27 mouse cellular contexts compared by ENCODE assay signal in genomic region chr9:34244576-34244975, GRCm38 (mm10).
DNase-seq lines count a peak whose midpoint lies in the region; ATAC-seq and TF ChIP-seq lines count a peak whose summit lies in the region.
"Had no signal": no experiment of that assay in that cellular context is flagged by ENCODE, and none has a peak within 500 bp of the region (broad histone marks: within the 10 kb centered on the region; RNA-seq: fewer than 3 reads in every experiment).

No protein-coding gene starts in this region.

- H3K9me3 ChIP-seq in midbrain, postnatal 0 days (ENCODE audit: low read length), result no peaks in the 10 kb centered on the region
- H3K9me3 ChIP-seq in midbrain, embryonic 14.5 days (ENCODE audit: control insufficient read depth, low read length), result no peaks in the 10 kb centered on the region
- H3K9me3 ChIP-seq in forebrain, embryonic 11.5 days (ENCODE audit: control insufficient read depth, low read length), result no peaks in the 10 kb centered on the region
- H3K9me3 ChIP-seq in midbrain, embryonic 16.5 days (replicated peaks; ENCODE audit: control insufficient read depth, low read length, poor library complexity, severe bottlenecking), result no peaks in the 10 kb centered on the region
- H3K9me3 ChIP-seq: embryonic facial prominence, embryonic 12.5 days; forebrain, embryonic 15.5 days; heart, embryonic 10.5 days; hindbrain, embryonic 12.5 days; intestine, embryonic 15.5 days; limb, embryonic 12.5 days; liver, embryonic 12.5 days; midbrain, embryonic 12.5 days had no signal

- WGBS in midbrain, postnatal 0 days, result 68% methylated on average over 5 of the region's 5 CpGs
- 73% methylated on average over 5 of the region's 5 CpGs for WGBS in midbrain, embryonic 14.5 days
- WGBS in forebrain, embryonic 11.5 days, result 88% methylated on average over 5 of the region's 5 CpGs
- 81% methylated on average over 5 of the region's 5 CpGs for WGBS in midbrain, embryonic 16.5 days

- no peaks in the 10 kb centered on the region for H3K27me3 ChIP-seq in midbrain, postnatal 0 days (ENCODE audit: insufficient read depth, low read length)
- H3K27me3 ChIP-seq in midbrain, embryonic 14.5 days (ENCODE audit: control insufficient read depth, insufficient read depth, low read length), result no peaks in the 10 kb centered on the region
- H3K27me3 ChIP-seq in forebrain, embryonic 11.5 days (ENCODE audit: control insufficient read depth, insufficient read depth, low read length), result no peaks in the 10 kb centered on the region
- H3K27me3 ChIP-seq in midbrain, embryonic 16.5 days (ENCODE audit: control insufficient read depth, insufficient read depth, low read depth, low read length), result no peaks in the 10 kb centered on the region
- H3K27me3 ChIP-seq: embryonic facial prominence, embryonic 12.5 days; forebrain, embryonic 15.5 days; hindbrain, embryonic 12.5 days; intestine, embryonic 15.5 days; limb, embryonic 12.5 days; liver, embryonic 12.5 days; midbrain, embryonic 12.5 days; Patski had no signal

- ATAC-seq in midbrain, postnatal 0 days (ENCODE audit: low FRiP score), result no peak
- no peak for ATAC-seq in midbrain, embryonic 14.5 days (ENCODE audit: low FRiP score, low TSS enrichment)
- no peak for ATAC-seq in forebrain, embryonic 11.5 days (replicated peaks; ENCODE audit: low FRiP score)
- no peak for ATAC-seq in midbrain, embryonic 16.5 days
- ATAC-seq: forebrain, embryonic 15.5 days; intestine, embryonic 15.5 days; liver, embryonic 12.5 days; Patski had no signal

- TF ChIP-seq CTCF in midbrain, postnatal 0 days (IDR thresholded peaks at IDR 0.05), result no peak

- no peak overlapping the region for H3K4me3 ChIP-seq in midbrain, postnatal 0 days (ENCODE audit: low read depth, low read length)
- H3K4me3 ChIP-seq in midbrain, embryonic 14.5 days (replicated peaks; ENCODE audit: low read depth, low read length), result no peak overlapping the region
- H3K4me3 ChIP-seq in forebrain, embryonic 11.5 days (ENCODE audit: low read depth, low read length), result no peak overlapping the region
- H3K4me3 ChIP-seq in midbrain, embryonic 16.5 days (ENCODE audit: low read depth, low read length), result no peak overlapping the region
- H3K4me3 ChIP-seq: embryonic facial prominence, embryonic 12.5 days; erythroblast, embryonic 14.5 days; forebrain, embryonic 15.5 days; heart, embryonic 10.5 days; hindbrain, embryonic 12.5 days; intestine, embryonic 15.5 days; left cerebral cortex, adult 2 months; limb, embryonic 12.5 days; liver, embryonic 12.5 days; midbrain, embryonic 12.5 days; myocyte had no signal

- H3K36me3 ChIP-seq in midbrain, postnatal 0 days (ENCODE audit: insufficient read depth, low read length), result no peaks in the 10 kb centered on the region
- no peaks in the 10 kb centered on the region for H3K36me3 ChIP-seq in midbrain, embryonic 14.5 days (ENCODE audit: control insufficient read depth, insufficient read depth, low read length)
- H3K36me3 ChIP-seq in forebrain, embryonic 11.5 days (ENCODE audit: control insufficient read depth, insufficient read depth, low read length), result no peaks in the 10 kb centered on the region
- H3K36me3 ChIP-seq in midbrain, embryonic 16.5 days (ENCODE audit: control insufficient read depth, insufficient read depth, low read length), result no peaks in the 10 kb centered on the region
- H3K36me3 ChIP-seq: embryonic facial prominence, embryonic 12.5 days; forebrain, embryonic 15.5 days; heart, embryonic 10.5 days; hindbrain, embryonic 12.5 days; intestine, embryonic 15.5 days; limb, embryonic 12.5 days; liver, embryonic 12.5 days; midbrain, embryonic 12.5 days had no signal

- intact Hi-C loops in gastrocnemius, postnatal 36 days (cut with DNase I), result no loop called here

- H3K4me2 ChIP-seq in midbrain, postnatal 0 days (ENCODE audit: low read depth, low read length, poor library complexity, severe bottlenecking), result no peak overlapping the region
- H3K4me2 ChIP-seq in midbrain, embryonic 14.5 days (ENCODE audit: low read length), result no peak overlapping the region
- no peak overlapping the region for H3K4me2 ChIP-seq in forebrain, embryonic 11.5 days (ENCODE audit: low read depth, low read length, severe bottlenecking)
- H3K4me2 ChIP-seq in midbrain, embryonic 16.5 days (ENCODE audit: low read length), result no peak overlapping the region
- H3K4me2 ChIP-seq: embryonic facial prominence, embryonic 12.5 days; forebrain, embryonic 15.5 days; hindbrain, embryonic 12.5 days; intestine, embryonic 15.5 days; limb, embryonic 12.5 days; liver, embryonic 12.5 days; lung, embryonic 14.5 days; midbrain, embryonic 12.5 days had no signal

- H3K27ac ChIP-seq in midbrain, postnatal 0 days (ENCODE audit: low read depth, low read length), result no peak overlapping the region
- no peak overlapping the region for H3K27ac ChIP-seq in midbrain, embryonic 14.5 days (replicated peaks; ENCODE audit: low read depth, low read length)
- H3K27ac ChIP-seq in forebrain, embryonic 11.5 days (ENCODE audit: low read depth, low read length), result no peak overlapping the region
- H3K27ac ChIP-seq in midbrain, embryonic 16.5 days (ENCODE audit: low read length), result no peak overlapping the region
- H3K27ac ChIP-seq: embryonic facial prominence, embryonic 12.5 days; forebrain, embryonic 15.5 days; heart, embryonic 10.5 days; hindbrain, embryonic 12.5 days; intestine, embryonic 15.5 days; left cerebral cortex, adult 2 months; limb, embryonic 12.5 days; liver, embryonic 12.5 days; macrophage; midbrain, embryonic 12.5 days had no signal

- DNase-seq in midbrain, postnatal 0 days (ENCODE audit: low spot score), result peak; percentile 26
- DNase-seq in midbrain, embryonic 14.5 days, result no peak
- DNase-seq in cerebellum, adult 11-12 months, result peak; percentile 65
- peak; percentile 75 for DNase-seq in cerebellum, postnatal 10 days
- no peak for DNase-seq in gastrocnemius, postnatal 36 days
- DNase-seq in forebrain, embryonic 11.5 days (ENCODE audit: low spot score), result no peak
- DNase-seq: adrenal gland, postnatal 14 days; heart, postnatal 10 days; kidney, adult 9 months; kidney, postnatal 36 days; lung, embryonic 14.5 days; right cerebral cortex, postnatal 4 days; thymus, adult 2 months had no signal

- no peaks in the 10 kb centered on the region for H3K4me1 ChIP-seq in midbrain, postnatal 0 days (ENCODE audit: insufficient read depth, low read length)
- H3K4me1 ChIP-seq in midbrain, embryonic 14.5 days (ENCODE audit: control insufficient read depth, insufficient read depth, low read length), result no peaks in the 10 kb centered on the region
- H3K4me1 ChIP-seq in forebrain, embryonic 11.5 days (replicated peaks; ENCODE audit: control insufficient read depth, insufficient read depth, low read length), result no peaks in the 10 kb centered on the region
- no peaks in the 10 kb centered on the region for H3K4me1 ChIP-seq in midbrain, embryonic 16.5 days (ENCODE audit: control insufficient read depth, insufficient read depth, low read length)
- H3K4me1 ChIP-seq: embryonic facial prominence, embryonic 12.5 days; forebrain, embryonic 15.5 days; heart, embryonic 10.5 days; hindbrain, embryonic 12.5 days; intestine, embryonic 15.5 days; liver, embryonic 12.5 days; midbrain, embryonic 12.5 days had no signal

- H3K9ac ChIP-seq in midbrain, postnatal 0 days (replicated peaks; ENCODE audit: low read length, poor library complexity, severe bottlenecking), result no peak overlapping the region
- no peak overlapping the region for H3K9ac ChIP-seq in midbrain, embryonic 14.5 days (replicated peaks; ENCODE audit: low read length)
- H3K9ac ChIP-seq in forebrain, embryonic 11.5 days (ENCODE audit: low read length), result no peak overlapping the region
- H3K9ac ChIP-seq in midbrain, embryonic 16.5 days (ENCODE audit: low read depth, low read length), result no peak overlapping the region
- H3K9ac ChIP-seq: embryonic facial prominence, embryonic 12.5 days; forebrain, embryonic 15.5 days; hindbrain, embryonic 12.5 days; intestine, embryonic 15.5 days; limb, embryonic 12.5 days; liver, embryonic 12.5 days; lung, embryonic 14.5 days; midbrain, embryonic 12.5 days had no signal

Comparison
In these comparisons a context has a peak if more than half of its experiments do, and no peak if none do; other contexts are left out.
1. DNase-seq: peak in midbrain, postnatal 0 days (single experiment), cerebellum, adult 11-12 months (single experiment) and cerebellum, postnatal 10 days (2 of 2); none in midbrain, embryonic 14.5 days (single experiment), gastrocnemius, postnatal 36 days (0 of 2) and forebrain, embryonic 11.5 days (single experiment).